Mouse (Mus musculus) megakaryocyte, embryonic 14.5 days (primary cell): ENCODE results near the gene Pofut1.

ENCODE experiments used
- FLI1 ChIP-seq: IDR thresholded peaks from 2 replicates; pipeline ENCODE4 v1.6.1; 2012; ENCODE audit warnings: low read length, inconsistent platforms, mixed read lengths
- GATA1 ChIP-seq: IDR thresholded peaks from 3 replicates; pipeline ENCODE4 v1.6.1; 2012; ENCODE audit warnings: mixed read lengths, low read length, inconsistent platforms, borderline replicate concordance

- TF ChIP-seq GATA1 (no peak), FLI1 (no peak)
These were observed 13.4 kb upstream of the Pofut1 start for GRCm38 (mm10) chr2:153227959-153228358.
